Mouse (Mus musculus): ENCODE results near the gene Cep57l1.

The Cep57l1 gene

GRCm38 (mm10) chr10:41675842-41676571 is 133.7 kb downstream of the Cep57l1 start:
- DNase-seq (ENCODE audit: low spot score): no peak

GRCm38 (mm10) chr10:41675243-41675642 is 134.4 kb downstream of the Cep57l1 start:
- DNase-seq (ENCODE audit: low spot score): no peak

- no peak for DNase-seq (ENCODE audit: low spot score)
These were observed 135.3 kb downstream of the Cep57l1 start for GRCm38 (mm10) chr10:41674362-41674761.

- DNase-seq (ENCODE audit: low spot score): no peak
These were observed 139.5 kb downstream of the Cep57l1 start for GRCm38 (mm10) chr10:41670196-41670595.

All from retina, embryonic 14.5 days (tissue).